8 mouse cellular contexts compared by ENCODE assay signal in the genomic region with DNA sequence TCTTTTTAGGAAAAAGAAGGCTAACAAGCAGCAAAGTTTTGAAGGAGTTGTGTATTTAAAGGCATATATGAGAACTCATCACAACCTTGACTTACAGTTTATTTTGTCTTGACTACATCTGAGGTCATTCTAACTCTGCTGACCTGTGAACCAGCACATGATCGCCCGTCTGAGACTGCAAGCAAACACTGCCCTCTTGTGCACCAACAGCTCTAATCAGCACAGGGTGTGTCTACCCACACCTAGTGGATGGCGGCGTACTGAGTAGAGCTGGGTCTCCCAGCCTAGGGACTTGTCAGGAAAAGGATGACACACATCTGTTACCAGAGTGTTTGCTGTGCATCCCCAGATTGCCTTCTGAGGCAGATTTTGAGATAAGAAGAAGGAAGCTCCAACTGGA. TPM values are rescaled to one million over a fixed set of nuclear protein-coding genes. Genes with fewer than 3 reads are reported as not detected.
DNase-seq lines count a peak whose midpoint lies in the region; ATAC-seq and TF ChIP-seq lines count a peak whose summit lies in the region.

No protein-coding gene starts in this region.

- no peaks in the 10 kb centered on the region for H3K27me3 ChIP-seq in forebrain, embryonic 11.5 days (ENCODE audit: control insufficient read depth, insufficient read depth, low read length)
- no peaks in the 10 kb centered on the region for H3K27me3 ChIP-seq in forebrain, embryonic 15.5 days
- no peaks in the 10 kb centered on the region for H3K27me3 ChIP-seq in C2C12 (ENCODE audit: control insufficient read depth, insufficient read depth, insufficient read length)
- H3K27me3 ChIP-seq in liver, embryonic 13.5 days, result no peaks in the 10 kb centered on the region
- no peaks in the 10 kb centered on the region for H3K27me3 ChIP-seq in stomach, postnatal 0 days (ENCODE audit: control insufficient read depth, insufficient read depth, low read length)

- TF ChIP-seq EP300 in stomach, postnatal 0 days (optimal IDR thresholded peaks at IDR 0.05), result no peak

- H3K9me3 ChIP-seq in forebrain, embryonic 11.5 days (ENCODE audit: control insufficient read depth, low read length), result no peaks in the 10 kb centered on the region
- H3K9me3 ChIP-seq in forebrain, embryonic 15.5 days, result no peaks in the 10 kb centered on the region
- H3K9me3 ChIP-seq in liver, embryonic 13.5 days (replicated peaks), result no peaks in the 10 kb centered on the region
- H3K9me3 ChIP-seq in stomach, postnatal 0 days (ENCODE audit: control insufficient read depth, low read length), result no peaks in the 10 kb centered on the region

- no peaks in the 10 kb centered on the region for H3K36me3 ChIP-seq in forebrain, embryonic 11.5 days (ENCODE audit: control insufficient read depth, insufficient read depth, low read length)
- no peaks in the 10 kb centered on the region for H3K36me3 ChIP-seq in forebrain, embryonic 15.5 days
- H3K36me3 ChIP-seq in C2C12 (ENCODE audit: control insufficient read depth, insufficient read depth), result no peaks in the 10 kb centered on the region
- no peaks in the 10 kb centered on the region; the same call in 1 of the 2 replicates for H3K36me3 ChIP-seq in liver, embryonic 13.5 days
- no peaks in the 10 kb centered on the region for H3K36me3 ChIP-seq in stomach, postnatal 0 days (ENCODE audit: control insufficient read depth, insufficient read depth, low read length)

- WGBS in forebrain, embryonic 11.5 days, result 29% methylated on average over 4 of the region's 4 CpGs
- 30% methylated on average over 4 of the region's 4 CpGs for WGBS in forebrain, embryonic 15.5 days
- 10% methylated on average over 4 of the region's 4 CpGs for WGBS in liver, embryonic 13.5 days (ENCODE audit: insufficient replicate concordance)
- 19% methylated on average over 4 of the region's 4 CpGs for WGBS in stomach, postnatal 0 days

- peak; percentile 61 for TF ChIP-seq CTCF in C2C12 (IDR thresholded peaks at IDR 0.05; ENCODE audit: control insufficient read depth, insufficient read depth, insufficient read length)
- peak; percentile 88 for TF ChIP-seq CTCF in stomach, postnatal 0 days (IDR thresholded peaks at IDR 0.05; ENCODE audit: low read depth)

- ATAC-seq in forebrain, embryonic 11.5 days (replicated peaks; ENCODE audit: low FRiP score), result no peak
- ATAC-seq in forebrain, embryonic 15.5 days (replicated peaks), result no peak
- peak; percentile 77 for ATAC-seq in common myeloid progenitor, adult 5-6 weeks (replicated peaks; ENCODE audit: low read depth, poor library complexity, severe bottlenecking)
- peak; percentile 75 for ATAC-seq in liver, embryonic 13.5 days (ENCODE audit: low read depth)
- peak; percentile 90 for ATAC-seq in stomach, postnatal 0 days (ENCODE audit: low FRiP score, low TSS enrichment)

- no peak overlapping the region for H3K4me2 ChIP-seq in forebrain, embryonic 11.5 days (ENCODE audit: low read depth, low read length, severe bottlenecking)
- no peak overlapping the region for H3K4me2 ChIP-seq in forebrain, embryonic 15.5 days (replicated peaks)
- H3K4me2 ChIP-seq in liver, embryonic 13.5 days, result no peak overlapping the region
- no peak overlapping the region for H3K4me2 ChIP-seq in stomach, postnatal 0 days (replicated peaks; ENCODE audit: low read depth)

- H3K27ac ChIP-seq in forebrain, embryonic 11.5 days (ENCODE audit: low read depth, low read length), result no peak overlapping the region
- no peak overlapping the region for H3K27ac ChIP-seq in forebrain, embryonic 15.5 days (replicated peaks)
- H3K27ac ChIP-seq in liver, embryonic 13.5 days, result no peak overlapping the region
- no peak overlapping the region for H3K27ac ChIP-seq in stomach, postnatal 0 days (replicated peaks)

- no peak overlapping the region for H3K4me3 ChIP-seq in forebrain, embryonic 11.5 days (ENCODE audit: low read depth, low read length)
- no peak overlapping the region for H3K4me3 ChIP-seq in forebrain, embryonic 15.5 days
- no peak overlapping the region for H3K4me3 ChIP-seq in C2C12 (ENCODE audit: insufficient read depth, poor library complexity, severe bottlenecking)
- H3K4me3 ChIP-seq in liver, embryonic 13.5 days (replicated peaks), result no peak overlapping the region
- no peak overlapping the region for H3K4me3 ChIP-seq in stomach, postnatal 0 days (ENCODE audit: low read depth, low read length)

- peak; percentile 51 for DNase-seq in forebrain, embryonic 11.5 days (ENCODE audit: low spot score)
- peak; percentile 67 for DNase-seq in heart, postnatal 4 days
- DNase-seq in liver, embryonic 13.5 days, result peak; percentile 29
- DNase-seq in stomach, postnatal 0 days (ENCODE audit: low spot score), result peak; percentile 75
- DNase-seq in T-cell, adult 2 months (ENCODE audit: low spot score), result no peak

- H3ac ChIP-seq in C2C12 (ENCODE audit: control insufficient read depth, insufficient read length, low read depth), result no peak overlapping the region

- no peaks in the 10 kb centered on the region for H3K79me2 ChIP-seq in C2C12 (ENCODE audit: control insufficient read depth, insufficient read depth)

- H3K4me1 ChIP-seq in forebrain, embryonic 11.5 days (replicated peaks; ENCODE audit: control insufficient read depth, insufficient read depth, low read length), result no peaks in the 10 kb centered on the region
- no peaks in the 10 kb centered on the region for H3K4me1 ChIP-seq in forebrain, embryonic 15.5 days
- H3K4me1 ChIP-seq in liver, embryonic 13.5 days (replicated peaks), result peaks cover 26% of the 10 kb centered on the region
- 0 out of 2 replicates have a peak, but pooled peaks cover 3% of the 10 kb centered on the region for H3K4me1 ChIP-seq in stomach, postnatal 0 days (replicated peaks; ENCODE audit: control insufficient read depth, insufficient read depth)

- no peak overlapping the region for H3K9ac ChIP-seq in forebrain, embryonic 11.5 days (ENCODE audit: low read length)
- H3K9ac ChIP-seq in forebrain, embryonic 15.5 days (replicated peaks), result no peak overlapping the region
- no peak overlapping the region for H3K9ac ChIP-seq in liver, embryonic 13.5 days
- no peak overlapping the region for H3K9ac ChIP-seq in stomach, postnatal 0 days (ENCODE audit: low read length)

- no peaks in the 10 kb centered on the region for H3K79me3 ChIP-seq in C2C12 (ENCODE audit: low read depth)

TF ChIP-seq in C2C12, 6 proteins besides CTCF, POLR2A, EP300 and RAD21:
- TF ChIP-seq FOSL1 (IDR thresholded peaks at IDR 0.05; ENCODE audit: insufficient read depth, low read length, poor library complexity, severe bottlenecking) (no peak), MAX (IDR thresholded peaks at IDR 0.05) (no peak), USF1 (IDR thresholded peaks at IDR 0.05; ENCODE audit: low read depth) (no peak), MYOD1 (IDR thresholded peaks at IDR 0.05; ENCODE audit: control insufficient read depth, insufficient read length, low read depth) (no peak), CEBPB (IDR thresholded peaks at IDR 0.05; ENCODE audit: low read depth) (no peak), MYOG (IDR thresholded peaks at IDR 0.05; ENCODE audit: control insufficient read depth, extremely low read depth, insufficient read length) (no peak)

RNA-seq across cellular contexts. Expression of gene Eefsec, which starts 15.1 kb away (rescaled TPM):
- polyA plus RNA-seq in forebrain, embryonic 11.5 days (2014; fragmentation: Nextera tagmentation; extraction: Ambion mirVana), result 41.3 and 48.5 TPM in 2 replicates
- polyA plus RNA-seq in forebrain, embryonic 15.5 days (2015; fragmentation: Nextera tagmentation; extraction: Ambion mirVana), result 32.7 and 34.1 TPM in 2 replicates
- 19.5 TPM for polyA plus RNA-seq in C2C12 (2012; fragmentation: generic; extraction: Trizol)
- total RNA-seq in common myeloid progenitor, adult 5-6 weeks (2017), result 16.9 and 18.7 TPM in 2 replicates
- 10 to 100 TPM; 13.2 to 16.8 TPM for total RNA-seq in heart, postnatal 4 days (2021)
- polyA plus RNA-seq in liver, embryonic 13.5 days (2015; fragmentation: Nextera tagmentation; extraction: Ambion mirVana), result 22.8 and 23.1 TPM in 2 replicates
- polyA plus RNA-seq in stomach, postnatal 0 days (2015; fragmentation: Nextera tagmentation; extraction: Ambion mirVana), result 19.5 and 20.6 TPM in 2 replicates

RNA-seq across cellular contexts. Expression of gene Ruvbl1, which starts 34.0 kb away (rescaled TPM):
- polyA plus RNA-seq in forebrain, embryonic 11.5 days (2014; fragmentation: Nextera tagmentation; extraction: Ambion mirVana), result 166 and 175 TPM in 2 replicates
- polyA plus RNA-seq in forebrain, embryonic 15.5 days (2015; fragmentation: Nextera tagmentation; extraction: Ambion mirVana), result 130 and 140 TPM in 2 replicates
- polyA plus RNA-seq in C2C12 (2012; fragmentation: generic; extraction: Trizol), result 105 TPM
- total RNA-seq in common myeloid progenitor, adult 5-6 weeks (2017), result 187 and 204 TPM in 2 replicates
- total RNA-seq in heart, postnatal 4 days (2021), result 10 to 100 TPM; 24.5 to 24.7 TPM
- 113 and 122 TPM in 2 replicates for polyA plus RNA-seq in liver, embryonic 13.5 days (2015; fragmentation: Nextera tagmentation; extraction: Ambion mirVana)
- polyA plus RNA-seq in stomach, postnatal 0 days (2015; fragmentation: Nextera tagmentation; extraction: Ambion mirVana), result 35.2 and 37.9 TPM in 2 replicates

Comparison
In these comparisons a context has a peak if more than half of its experiments do, and no peak if none do; other contexts are left out.
1. ATAC-seq: peak in common myeloid progenitor, adult 5-6 weeks (single experiment), liver, embryonic 13.5 days (single experiment) and stomach, postnatal 0 days (single experiment); none in forebrain, embryonic 11.5 days (single experiment) and forebrain, embryonic 15.5 days (single experiment).